Mouse (Mus musculus) R1 (cell line): Measurements from ENCODE around the gene Aurka.

ENCODE experiments used
- DNase-seq: peaks from one replicate; pipeline ENCODE4 v3.0.0-alpha.2; 2018; ENCODE audit warnings: low read depth, low spot score

Gene Aurka

DNA sequence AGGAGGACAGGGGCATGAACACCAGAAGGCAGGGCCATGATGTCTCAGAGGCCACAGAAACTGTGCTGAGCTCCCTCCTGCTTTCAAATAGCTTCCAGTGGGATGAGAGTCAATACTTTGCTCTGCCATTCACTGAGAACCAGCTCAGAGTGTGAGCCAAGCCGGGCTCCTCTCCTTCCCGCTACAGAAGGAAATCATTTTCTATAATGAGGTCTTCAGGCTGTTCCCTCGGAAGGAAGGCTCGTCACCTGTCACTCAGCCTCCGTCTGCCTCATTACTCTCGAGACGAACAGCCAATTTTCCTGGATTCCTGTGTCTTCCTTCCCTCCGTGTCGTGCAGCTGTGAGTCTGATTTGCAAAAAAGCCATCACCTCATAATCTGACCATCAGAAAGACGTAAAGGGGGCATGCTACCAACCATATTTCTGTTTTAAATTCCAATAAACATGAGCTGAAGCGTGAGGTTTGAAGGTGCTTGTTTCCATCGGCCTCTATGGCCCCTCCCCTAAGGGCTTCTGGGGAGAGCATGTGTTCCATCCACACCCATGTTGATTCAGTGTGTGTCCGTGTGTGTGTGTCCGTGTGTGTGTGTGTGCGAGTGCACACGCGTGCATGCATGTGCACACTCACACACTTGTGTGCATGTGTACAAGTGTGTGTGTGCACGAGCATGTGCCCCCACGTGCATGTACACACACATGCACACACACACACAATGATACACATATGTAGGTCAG, 32.0 kb downstream of the Aurka start:
- DNase-seq: no peak

- peak; percentile 72 for DNase-seq
Observed at GRCm38 (mm10) chr2:172329179-172329578, 41.2 kb downstream of the Aurka start.

- no peak for DNase-seq
Observed at GRCm38 (mm10) chr2:172328248-172328647, 42.1 kb downstream of the Aurka start.

DNA sequence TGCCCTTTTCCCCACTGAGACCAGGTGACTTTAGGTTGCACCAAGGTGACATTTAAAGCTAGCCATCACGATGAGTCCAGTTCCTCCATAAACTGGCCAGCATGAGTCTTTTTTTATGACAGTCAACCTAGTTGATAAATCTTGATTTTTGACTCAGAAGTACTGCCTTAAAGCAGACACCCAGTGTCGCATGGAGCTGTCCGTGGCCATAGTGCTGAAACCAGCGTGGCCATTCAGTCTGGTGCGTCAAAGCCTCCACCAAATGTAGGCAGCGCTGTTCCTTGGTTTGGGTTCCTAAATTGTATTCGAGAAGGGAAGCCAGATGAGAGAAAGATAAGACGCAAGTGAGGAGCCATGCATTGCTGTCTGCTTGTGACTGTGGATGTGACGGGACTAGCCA, 49.5 kb downstream of the Aurka start:
- DNase-seq: peak; percentile 64

GRCm38 (mm10) chr2:172311731-172312130, 58.6 kb downstream of the Aurka start:
- no peak for DNase-seq

GRCm38 (mm10) chr2:172306544-172306943, 63.8 kb downstream of the Aurka start:
- DNase-seq: no peak
